11 mouse cellular contexts compared by ENCODE assay signal in genomic region chr4:45453271-45453851, GRCm38 (mm10). TPM values are rescaled to one million over a fixed set of nuclear protein-coding genes. Genes with fewer than 3 reads are reported as not detected.
DNase-seq lines count a peak whose midpoint lies in the region; ATAC-seq and TF ChIP-seq lines count a peak whose summit lies in the region.
"Had no signal": no experiment of that assay in that cellular context is flagged by ENCODE, and none has a peak within 500 bp of the region (broad histone marks: within the 10 kb centered on the region; RNA-seq: fewer than 3 reads in every experiment).

No protein-coding gene starts in this region.

- 61% methylated on average over 3 of the region's 3 CpGs for WGBS in kidney, embryonic 14.5 days
- 73% methylated on average over 3 of the region's 3 CpGs for WGBS in liver, embryonic 16.5 days (ENCODE audit: insufficient replicate concordance)

- TF ChIP-seq CTCF in CH12.LX (conservative IDR thresholded peaks at IDR 0.05 in 1 of 2, IDR thresholded peaks at IDR 0.05 in 1 of 2; ENCODE audit: low read depth in 2 of 2, low read length in 2 of 2), result no peak

- H3K4me1 ChIP-seq in CH12.LX (ENCODE audit: control insufficient read depth in 1 of 2, insufficient read depth in 2 of 2), result peaks cover 38 to 75% of the 10 kb centered on the region in 2 experiments
- peaks cover 31% of the 10 kb centered on the region for H3K4me1 ChIP-seq in kidney, embryonic 14.5 days (ENCODE audit: control insufficient read depth, insufficient read depth, low read length)
- H3K4me1 ChIP-seq in liver, embryonic 16.5 days (ENCODE audit: control insufficient read depth, low read depth, low read length), result peaks cover 15% of the 10 kb centered on the region

- no peaks in the 10 kb centered on the region for H3K27me3 ChIP-seq in CH12.LX (replicated peaks)
- H3K27me3 ChIP-seq in kidney, embryonic 14.5 days (ENCODE audit: control insufficient read depth, insufficient read depth, low read length), result no peaks in the 10 kb centered on the region
- no peaks in the 10 kb centered on the region for H3K27me3 ChIP-seq in liver, embryonic 16.5 days (ENCODE audit: control insufficient read depth, insufficient read depth, low read depth, low read length)
- H3K27me3 ChIP-seq: megakaryocyte, embryonic 14.5 days had no signal

- dilution Hi-C loops in CH12.LX (cut with MboI; ENCODE audit: extremely low pct_ligation_motif_present, extremely low pct_unique_long_range_greater_than_20kb, low sequenced_read_pairs), result no loop called here

- TF ChIP-seq POLR2A in CH12.LX (IDR thresholded peaks at IDR 0.05; ENCODE audit: low read depth, low read length), result no peak

- ATAC-seq in kidney, embryonic 14.5 days (ENCODE audit: low FRiP score, low TSS enrichment), result peak; percentile 61
- peak; percentile 78 for ATAC-seq in liver, embryonic 16.5 days (ENCODE audit: low read depth)
- ATAC-seq: forebrain, postnatal 0 days had no signal

- H3K4me2 ChIP-seq in CH12.LX (ENCODE audit: insufficient read depth, low read depth, poor library complexity, severe bottlenecking), result 0 out of 2 replicates have a peak overlapping the region, but pooled peaks have one; percentile 8
- peak overlapping the region; percentile 4; the same call in 1 of the 2 replicates for H3K4me2 ChIP-seq in kidney, embryonic 14.5 days (replicated peaks; ENCODE audit: low read depth, low read length)
- peak overlapping the region; percentile 9 for H3K4me2 ChIP-seq in liver, embryonic 16.5 days (ENCODE audit: low read depth, low read length)

- no peaks in the 10 kb centered on the region for H3K9me3 ChIP-seq in CH12.LX (replicated peaks; ENCODE audit: low read length)
- H3K9me3 ChIP-seq in kidney, embryonic 14.5 days (ENCODE audit: control insufficient read depth, low read length), result no peaks in the 10 kb centered on the region
- H3K9me3 ChIP-seq in liver, embryonic 16.5 days (replicated peaks; ENCODE audit: control insufficient read depth, low read length), result no peaks in the 10 kb centered on the region
- H3K9me3 ChIP-seq: megakaryocyte, embryonic 14.5 days had no signal

- in situ Hi-C loops in CH12.LX (cut with MboI; ENCODE audit: low pct_ligation_motif_present, low pct_unique_long_range_greater_than_20kb, low sequenced_read_pairs), result no loop called here

- intact Hi-C loops in gastrocnemius, postnatal 14 days (cut with DNase I; ENCODE audit: low total_unique reads), result no loop called here

- H3K36me3 ChIP-seq in CH12.LX (replicated peaks in 1 of 2; ENCODE audit: control insufficient read depth in 1 of 2, insufficient read depth in 1 of 2, low read length in 1 of 2), result peaks cover 8 to 88% of the 10 kb centered on the region in 2 experiments
- H3K36me3 ChIP-seq in kidney, embryonic 14.5 days (ENCODE audit: control insufficient read depth, insufficient read depth, low read length), result peaks cover 7% of the 10 kb centered on the region; the same call in 1 of the 2 replicates
- peaks cover 3% of the 10 kb centered on the region; the same call in 1 of the 2 replicates for H3K36me3 ChIP-seq in liver, embryonic 16.5 days (ENCODE audit: control insufficient read depth, insufficient read depth)

- peak; percentile 31 for DNase-seq in embryo, embryonic 10 days (ENCODE audit: low spot score)
- no peak for DNase-seq in embryo, embryonic 9.5 days (ENCODE audit: extremely low spot score)
- DNase-seq in CH12.LX (ENCODE audit: extremely low read depth), result peak; percentile 47
- no peak for DNase-seq in gastrocnemius, postnatal 14 days
- no peak for DNase-seq in thymus, postnatal 0 days (ENCODE audit: low spot score)
- no peak for DNase-seq in layer of hippocampus, postnatal 10 days (ENCODE audit: low spot score in 2 of 2)
- DNase-seq: cerebellum, postnatal 10 days; forebrain, postnatal 0 days had no signal

- no peak for TF ChIP-seq RAD21 in CH12.LX (IDR thresholded peaks at IDR 0.05; ENCODE audit: low read depth, low read length)

- no peak overlapping the region; the same call in 1 of the 2 replicates for H3K27ac ChIP-seq in CH12.LX (ENCODE audit: insufficient read depth, low read depth)
- H3K27ac ChIP-seq in kidney, embryonic 14.5 days (ENCODE audit: low read depth, low read length), result peak overlapping the region; percentile 94
- peak overlapping the region; percentile 83 for H3K27ac ChIP-seq in liver, embryonic 16.5 days (ENCODE audit: low read length)

- no peak overlapping the region for H3K4me3 ChIP-seq in CH12.LX (replicated peaks in 1 of 3; ENCODE audit: low read depth in 2 of 3, low read length in 2 of 3, poor library complexity in 1 of 3)
- no peak overlapping the region for H3K4me3 ChIP-seq in kidney, embryonic 14.5 days (ENCODE audit: low read length)
- no peak overlapping the region for H3K4me3 ChIP-seq in liver, embryonic 16.5 days (ENCODE audit: low read depth, low read length)

- no peak overlapping the region for H3K9ac ChIP-seq in CH12.LX (ENCODE audit: insufficient read depth, low read depth)
- H3K9ac ChIP-seq in kidney, embryonic 14.5 days (ENCODE audit: low read depth, low read length), result no peak overlapping the region
- no peak overlapping the region for H3K9ac ChIP-seq in liver, embryonic 16.5 days (ENCODE audit: low read depth, low read length)
- H3K9ac ChIP-seq: forebrain, postnatal 0 days had no signal

- TF ChIP-seq EP300 in CH12.LX (IDR thresholded peaks at IDR 0.05; ENCODE audit: low read length), result no peak

- no peaks in the 10 kb centered on the region for H3K79me2 ChIP-seq in CH12.LX (replicated peaks; ENCODE audit: control insufficient read depth, extremely low read depth, insufficient read depth, poor library complexity, severe bottlenecking)

TF ChIP-seq in CH12.LX, 34 proteins besides CTCF, POLR2A, EP300 and RAD21:
- no peak for TF ChIP-seq POLR2AphosphoS2 (IDR thresholded peaks at IDR 0.05; ENCODE audit: low read depth, low read length)
- TF ChIP-seq RCOR1 (conservative IDR thresholded peaks at IDR 0.05; ENCODE audit: low read depth, low read length), result no peak
- no peak for TF ChIP-seq USF2 (conservative IDR thresholded peaks at IDR 0.05; ENCODE audit: low read depth, low read length)
- no peak for TF ChIP-seq TBP (conservative IDR thresholded peaks at IDR 0.05; ENCODE audit: low read depth, low read length)
- TF ChIP-seq ELF1 (IDR thresholded peaks at IDR 0.05; ENCODE audit: low read depth, low read length), result no peak
- TF ChIP-seq MYC (IDR thresholded peaks at IDR 0.05; ENCODE audit: low read depth, low read length), result no peak
- TF ChIP-seq SMC3 (IDR thresholded peaks at IDR 0.05; ENCODE audit: low read depth, low read length), result no peak

RNA-seq across cellular contexts. Expression of gene Slc25a51, which starts 44.8 kb away (rescaled TPM):
- total RNA-seq in CH12.LX (2012; rRNA removed) (30.3 and 44.4 TPM in 2 replicates), CH12.LX (2014; rRNA removed) (37.1 and 44.7 TPM in 2 replicates)
- polyA plus RNA-seq in CH12.LX (2012; ENCODE audit: insufficient read length, low read depth), result 26.3 and 27.6 TPM in 2 replicates
- polyA plus RNA-seq in kidney, embryonic 14.5 days (2014; fragmentation: Nextera tagmentation; extraction: Ambion mirVana), result 52.4 and 71.6 TPM in 2 replicates
- 76.1 and 79.3 TPM in 2 replicates for polyA plus RNA-seq in liver, embryonic 16.5 days (2015; fragmentation: Nextera tagmentation; extraction: Ambion mirVana)
- 10 to 100 TPM; 63.3 to 65.6 TPM for total RNA-seq in gastrocnemius, postnatal 14 days (2021)
- polyA plus RNA-seq in thymus, postnatal 0 days (2015; fragmentation: Nextera tagmentation; extraction: Ambion mirVana), result 38.6 and 41.8 TPM in 2 replicates
- total RNA-seq in layer of hippocampus, postnatal 10 days (2021), result 100 to 1,000 TPM; 104 to 118 TPM

Comparison
In these comparisons a context has a peak if more than half of its experiments do, and no peak if none do; other contexts are left out.
1. DNase-seq: peak in embryo, embryonic 10 days (single experiment) and CH12.LX (single experiment); none in embryo, embryonic 9.5 days (single experiment), gastrocnemius, postnatal 14 days (single experiment), thymus, postnatal 0 days (single experiment) and layer of hippocampus, postnatal 10 days (0 of 2).
2. Peak in every context shown above with its lines, with median percentiles within 50 percentile points of each other: H3K4me2 ChIP-seq.